Mouse (Mus musculus): ENCODE results near the gene Pdk3. TPM values are rescaled to one million over a fixed set of nuclear protein-coding genes. Genes with fewer than 3 reads are reported as not detected.

The Pdk3 gene
- polyA plus RNA-seq, 1 experiment from 2014 or later = 58.8 TPM

DNA sequence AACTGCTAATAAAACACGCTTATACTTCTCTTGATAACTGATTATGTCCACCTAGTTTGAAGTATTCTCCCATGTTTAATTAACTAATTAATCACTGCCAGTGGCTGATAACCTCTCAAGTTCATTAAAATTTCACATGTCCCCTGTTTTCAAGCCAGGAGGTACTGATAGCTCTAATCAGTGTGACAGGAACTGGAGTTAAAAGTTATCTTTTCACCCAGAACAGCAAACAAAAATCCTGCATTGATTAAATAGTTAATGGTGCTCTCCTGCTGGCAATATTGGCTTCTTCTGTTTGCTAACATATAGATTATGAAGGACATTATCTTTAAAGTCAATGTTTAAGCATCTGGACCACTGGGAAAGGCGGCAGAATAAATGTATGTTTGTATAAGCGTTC lies 71.2 kb downstream of the Pdk3 start:
- Histone ChIP-seq H3K9ac (no peak overlapping the region), H3K4me2 (no peak overlapping the region), H3K9me3 (no peaks in the 10 kb centered on the region), H3K4me3 (no peak overlapping the region), H3K36me3 (no peaks in the 10 kb centered on the region), H3K4me1 (no peaks in the 10 kb centered on the region), H3K27me3 (peaks cover 20% of the 10 kb centered on the region; the same call in 1 of the 2 replicates), H3K27ac (no peak overlapping the region)
- no peak for ATAC-seq (ENCODE audit: insufficient number of reproducible peaks, insufficient read depth, low FRiP score, low TSS enrichment, low read depth)
- WGBS = 88% methylated on average over 3 of the region's 3 CpGs

DNA sequence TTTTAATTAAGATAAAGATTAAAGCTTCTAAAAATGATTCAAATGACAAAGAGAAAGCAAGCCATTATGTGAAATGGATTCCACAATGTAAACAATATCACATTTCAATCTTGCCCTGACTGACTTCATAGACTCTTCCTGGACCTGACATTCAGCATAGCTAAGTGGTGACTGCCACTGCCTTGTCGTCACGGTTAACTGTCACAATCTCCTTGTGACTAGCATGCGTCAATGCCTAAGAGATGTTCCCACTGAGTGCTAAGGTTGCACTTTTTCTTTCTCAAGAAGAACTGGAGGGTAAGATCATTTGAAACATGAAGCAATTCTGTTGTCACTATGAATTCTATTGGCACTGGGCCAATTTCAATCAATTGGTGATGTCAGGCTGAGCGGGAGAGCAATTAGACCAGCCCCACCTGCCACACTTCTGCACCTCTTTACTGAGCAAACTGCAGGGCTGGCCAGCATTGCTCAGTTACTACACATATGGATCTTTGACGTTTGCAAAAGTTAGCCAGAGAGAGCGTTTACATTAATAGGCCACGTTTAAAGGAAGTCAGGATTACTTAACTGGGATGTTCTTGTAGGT lies 75.0 kb downstream of the Pdk3 start:
- Histone ChIP-seq H3K36me3 (no peaks in the 10 kb centered on the region), H3K27ac (no peak overlapping the region), H3K27me3 (peaks cover 20% of the 10 kb centered on the region; the same call in 1 of the 2 replicates), H3K4me1 (no peaks in the 10 kb centered on the region), H3K9me3 (no peaks in the 10 kb centered on the region), H3K4me3 (no peak overlapping the region), H3K9ac (no peak overlapping the region), H3K4me2 (no peak overlapping the region)
- no peak; the same call in 1 of the 2 replicates for ATAC-seq (ENCODE audit: insufficient number of reproducible peaks, insufficient read depth, low FRiP score, low TSS enrichment, low read depth)
- WGBS = 50% methylated on average over 7 of the region's 7 CpGs

DNA sequence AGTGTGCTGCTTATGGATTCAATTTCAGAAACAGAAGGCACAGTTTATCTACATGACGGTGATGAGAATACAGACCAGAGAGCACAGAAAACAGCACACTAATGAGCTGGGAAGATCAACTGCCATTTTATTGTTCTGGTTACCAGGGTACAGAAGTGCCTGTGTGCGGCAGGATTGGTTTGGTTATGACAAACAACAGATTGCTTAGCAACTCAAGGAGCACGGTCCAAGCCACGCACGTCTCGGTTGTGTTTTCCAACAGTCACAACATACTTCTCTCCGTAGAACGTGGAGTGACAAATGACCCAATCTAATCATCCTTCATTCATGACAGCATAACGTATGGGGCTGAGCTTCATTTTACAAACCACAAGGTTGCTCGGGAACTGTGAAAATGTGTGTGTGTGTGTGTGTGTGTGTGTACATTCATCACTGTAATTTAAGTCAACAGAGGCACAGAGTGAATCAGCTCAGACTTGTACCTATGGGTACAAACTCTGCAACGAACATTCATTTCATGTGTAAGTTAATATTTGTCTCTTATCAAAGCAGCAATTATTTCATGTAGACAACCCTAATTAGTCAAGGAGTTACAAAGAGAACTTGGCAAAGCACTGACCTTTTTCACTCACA lies 76.7 kb downstream of the Pdk3 start:
- H3K9me3 ChIP-seq = no peaks in the 10 kb centered on the region
- no peak overlapping the region for H3K27ac ChIP-seq
- ATAC-seq (ENCODE audit: insufficient number of reproducible peaks, insufficient read depth, low FRiP score, low TSS enrichment, low read depth) = no peak
- 72% methylated on average over 11 of the region's 11 CpGs for WGBS
- H3K36me3 ChIP-seq = no peaks in the 10 kb centered on the region
- H3K4me2 ChIP-seq = no peak overlapping the region
- H3K27me3 ChIP-seq = peaks cover 20% of the 10 kb centered on the region; the same call in 1 of the 2 replicates
- H3K4me1 ChIP-seq = no peaks in the 10 kb centered on the region
- H3K9ac ChIP-seq = no peak overlapping the region
- no peak overlapping the region for H3K4me3 ChIP-seq

DNA sequence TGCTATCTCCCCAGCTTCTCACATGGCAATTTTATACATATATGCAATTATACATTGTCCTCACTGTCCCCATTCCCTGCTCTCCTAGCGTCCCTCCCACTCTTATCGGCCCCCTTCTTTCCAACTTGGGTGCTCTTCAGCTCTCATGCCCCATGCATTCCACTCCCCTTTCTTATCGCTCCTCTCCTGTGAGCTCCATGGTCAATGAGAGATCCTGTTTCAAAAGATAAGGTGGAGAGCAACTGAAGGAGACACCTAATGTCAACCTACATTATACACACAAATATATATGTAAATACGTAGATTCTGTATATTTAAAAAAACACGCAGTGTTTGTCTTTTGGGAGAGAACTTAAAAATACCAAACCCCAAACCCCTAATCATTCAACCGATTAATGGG lies 81.4 kb downstream of the Pdk3 start:
- Histone ChIP-seq H3K27ac (no peak overlapping the region), H3K4me3 (no peak overlapping the region), H3K4me1 (no peaks in the 10 kb centered on the region), H3K36me3 (no peaks in the 10 kb centered on the region), H3K9me3 (no peaks in the 10 kb centered on the region), H3K27me3 (no peaks in the 10 kb centered on the region; the same call in 1 of the 2 replicates), H3K4me2 (no peak overlapping the region), H3K9ac (no peak overlapping the region)
- no peak for ATAC-seq (ENCODE audit: insufficient number of reproducible peaks, insufficient read depth, low FRiP score, low TSS enrichment, low read depth)
- 89% methylated on average over 6 of the region's 6 CpGs for WGBS

DNA sequence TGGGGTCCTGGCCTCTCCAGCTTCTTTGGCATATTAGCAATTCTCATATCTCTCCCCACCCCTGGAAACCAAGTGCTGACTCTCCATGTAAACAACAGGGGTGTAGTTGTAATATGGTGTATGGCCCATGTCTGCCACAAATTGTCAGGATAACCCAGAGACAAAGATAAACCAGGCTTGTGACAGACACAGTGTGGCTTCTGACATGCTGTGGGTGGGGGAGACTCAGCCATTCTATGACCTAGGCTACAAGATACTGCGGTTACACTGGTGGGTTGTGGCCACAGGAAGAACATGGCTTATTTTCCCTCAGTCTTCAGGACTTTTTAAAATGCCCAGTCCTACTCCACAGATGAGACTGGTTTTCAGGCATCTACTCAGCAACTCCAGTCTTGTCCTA lies 82.8 kb downstream of the Pdk3 start:
- Histone ChIP-seq H3K9me3 (no peaks in the 10 kb centered on the region), H3K9ac (no peak overlapping the region), H3K4me3 (no peak overlapping the region), H3K27me3 (no peaks in the 10 kb centered on the region; the same call in 1 of the 2 replicates), H3K4me2 (no peak overlapping the region), H3K27ac (no peak overlapping the region), H3K4me1 (no peaks in the 10 kb centered on the region), H3K36me3 (no peaks in the 10 kb centered on the region)
- ATAC-seq (ENCODE audit: insufficient number of reproducible peaks, insufficient read depth, low FRiP score, low TSS enrichment, low read depth) = no peak
- 95% methylated on average over 1 of the region's 1 CpGs for WGBS

DNA sequence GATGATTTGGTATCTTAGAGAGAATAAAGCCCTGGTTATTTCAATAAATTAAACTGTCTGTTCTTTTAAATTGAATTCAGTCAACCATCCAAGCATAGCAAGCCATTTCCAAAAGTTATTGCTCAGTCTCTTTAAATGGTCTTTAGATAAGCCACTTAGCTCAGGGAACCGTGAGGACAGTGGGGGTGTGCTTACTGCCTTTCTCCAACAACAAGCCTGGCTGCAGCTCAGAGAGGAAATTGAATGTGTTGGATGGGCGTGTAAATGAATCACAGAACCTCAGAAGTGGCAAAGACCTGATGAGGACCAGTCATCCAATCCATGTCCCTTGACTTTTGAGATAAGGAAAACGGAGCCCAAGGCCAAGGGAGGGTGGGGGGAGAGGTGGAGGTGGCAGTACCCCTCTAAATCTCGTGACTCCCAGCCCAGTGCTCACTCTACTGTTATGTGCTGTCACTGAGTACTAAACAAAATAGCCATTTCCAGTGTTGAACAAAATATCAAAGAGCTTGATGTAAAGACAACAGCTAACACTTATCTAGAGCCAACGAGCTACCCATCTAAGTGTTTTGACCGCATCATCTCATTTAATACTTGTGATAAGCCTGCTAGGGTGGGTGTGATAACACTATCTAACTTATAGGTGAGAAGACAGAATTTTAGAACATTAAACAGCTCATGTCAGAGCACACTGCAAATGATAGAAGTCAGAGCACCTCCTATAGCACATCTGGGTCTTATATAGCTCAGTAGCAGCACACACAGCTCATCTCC lies 98.8 kb downstream of the Pdk3 start:
- Histone ChIP-seq H3K9me3 (no peaks in the 10 kb centered on the region), H3K4me1 (no peaks in the 10 kb centered on the region), H3K36me3 (no peaks in the 10 kb centered on the region), H3K9ac (no peak overlapping the region), H3K27ac (no peak overlapping the region), H3K4me2 (no peak overlapping the region), H3K27me3 (peaks cover 4% of the 10 kb centered on the region), H3K4me3 (no peak overlapping the region)
- 68% methylated on average over 6 of the region's 6 CpGs for WGBS
- no peak for ATAC-seq (ENCODE audit: insufficient number of reproducible peaks, insufficient read depth, low FRiP score, low TSS enrichment, low read depth)

DNA sequence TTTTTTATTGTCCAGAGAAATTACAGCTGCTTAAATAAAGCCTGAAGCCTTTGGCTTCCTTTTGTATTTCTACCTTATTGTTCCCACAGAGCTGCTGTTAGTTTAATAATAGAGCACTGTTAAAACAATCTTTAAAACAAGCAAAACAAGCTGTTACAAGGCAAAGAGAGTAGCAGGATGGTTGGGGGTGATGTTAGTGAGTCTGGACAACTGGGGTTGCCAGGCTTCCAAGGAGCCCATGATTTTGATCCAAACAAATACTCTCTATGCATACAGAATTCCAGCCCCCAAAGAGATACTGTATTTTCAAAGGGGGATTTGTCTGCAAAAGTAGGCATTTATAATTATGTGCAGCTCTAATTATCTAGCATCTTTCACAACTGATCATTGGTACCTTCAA lies 99.6 kb downstream of the Pdk3 start:
- no peak for ATAC-seq (ENCODE audit: insufficient number of reproducible peaks, insufficient read depth, low FRiP score, low TSS enrichment, low read depth)

DNA sequence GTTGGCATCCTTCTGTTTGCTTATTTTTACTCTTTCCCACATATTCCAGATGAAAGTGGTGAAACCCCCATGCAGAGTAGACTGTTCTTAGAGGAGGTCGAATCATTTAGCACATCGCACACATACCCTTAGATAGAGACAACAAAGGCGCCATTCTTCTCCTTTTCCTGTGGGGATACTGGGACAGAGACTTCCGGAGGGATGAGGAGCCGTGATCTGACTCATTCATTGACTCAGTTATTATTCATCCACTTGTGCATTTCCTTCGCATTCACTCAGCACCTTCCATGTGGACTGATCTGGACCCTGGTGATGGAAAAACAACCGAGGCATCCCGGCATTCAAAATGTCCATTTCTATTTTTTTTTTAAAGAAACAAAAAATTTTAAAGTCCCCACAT lies 101.1 kb downstream of the Pdk3 start:
- Histone ChIP-seq H3K27ac (no peak overlapping the region), H3K4me3 (no peak overlapping the region), H3K36me3 (no peaks in the 10 kb centered on the region), H3K4me1 (no peaks in the 10 kb centered on the region), H3K9me3 (no peaks in the 10 kb centered on the region), H3K4me2 (no peak overlapping the region), H3K9ac (no peak overlapping the region), H3K27me3 (no peaks in the 10 kb centered on the region; the same call in 1 of the 2 replicates)
- WGBS = 67% methylated on average over 8 of the region's 8 CpGs
- no peak for ATAC-seq (ENCODE audit: insufficient number of reproducible peaks, insufficient read depth, low FRiP score, low TSS enrichment, low read depth)

More for the DNA sequence above, 99.6 kb downstream of the Pdk3 start:
- no peaks in the 10 kb centered on the region for H3K36me3 ChIP-seq
- H3K9ac ChIP-seq = no peak overlapping the region
- no peak overlapping the region for H3K4me3 ChIP-seq
- no peak overlapping the region for H3K27ac ChIP-seq
- H3K9me3 ChIP-seq = no peaks in the 10 kb centered on the region
- H3K27me3 ChIP-seq = peaks cover 4% of the 10 kb centered on the region
- H3K4me2 ChIP-seq = no peak overlapping the region
- no peaks in the 10 kb centered on the region for H3K4me1 ChIP-seq

DNA sequence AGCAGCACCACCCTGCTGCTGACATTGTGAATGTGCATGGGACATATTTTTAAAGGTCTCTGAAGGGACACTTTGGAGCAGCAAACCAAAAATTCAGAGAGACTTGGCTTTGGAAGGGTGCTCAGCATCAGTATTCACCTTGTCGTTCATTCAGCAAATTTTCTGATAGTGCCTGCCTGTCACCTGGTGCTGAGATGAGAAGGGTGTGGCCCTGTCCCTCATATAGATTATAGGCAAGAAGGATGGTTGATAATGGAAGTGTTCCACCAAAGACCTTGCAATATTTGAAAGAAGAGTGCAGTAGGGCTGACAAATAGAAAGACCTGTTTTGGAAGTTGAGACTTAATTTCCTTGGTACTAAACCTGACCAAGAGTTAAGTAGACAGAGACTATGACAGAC lies 102.5 kb downstream of the Pdk3 start:
- ATAC-seq (ENCODE audit: insufficient number of reproducible peaks, insufficient read depth, low FRiP score, low TSS enrichment, low read depth) = no peak
- H3K27me3 ChIP-seq = no peaks in the 10 kb centered on the region; the same call in 1 of the 2 replicates
- H3K36me3 ChIP-seq = no peaks in the 10 kb centered on the region
- no peaks in the 10 kb centered on the region for H3K9me3 ChIP-seq
- no peak overlapping the region for H3K4me2 ChIP-seq
- H3K4me3 ChIP-seq = no peak overlapping the region
- no peak overlapping the region for H3K27ac ChIP-seq
- H3K9ac ChIP-seq = no peak overlapping the region
- no peaks in the 10 kb centered on the region for H3K4me1 ChIP-seq
- 85% methylated on average over 1 of the region's 1 CpGs for WGBS

Other genes with a start within 250 kb of the Pdk3 start
- 18.0 and 20.8 TPM in 2 replicates for gene Pola1, start 200.0 kb downstream of the Pdk3 start, polyA plus RNA-seq (2015; fragmentation: Nextera tagmentation; extraction: Ambion mirVana)
- 4.8 and 5.0 TPM in 2 replicates for gene Pcyt1b, start 177.3 kb downstream of the Pdk3 start, polyA plus RNA-seq (2015; fragmentation: Nextera tagmentation; extraction: Ambion mirVana)
- gene AU015836, start 136.5 kb upstream of the Pdk3 start, polyA plus RNA-seq (2015; fragmentation: Nextera tagmentation; extraction: Ambion mirVana) = not detected in 2 replicates